Mouse (Mus musculus) heart, embryonic 12.5 days (tissue): Measurements from ENCODE around the gene Arl15. TPM values are rescaled to one million over a fixed set of nuclear protein-coding genes. Genes with fewer than 3 reads are reported as not detected.

ENCODE experiments used
- ATAC-seq: fragments of 200-750 bp; cut with Nextera tagmentation; 2 replicates; pipeline ENCODE4 v1.8.0; 2017; ENCODE audit warnings: moderate TSS enrichment, moderate library complexity; ENCODE audit not compliant: insufficient number of reproducible peaks, low FRiP score
- H3K27ac ChIP-seq: fragments of 300-500 bp; sonication (generic); 2 replicates; pipeline ENCODE4 v1.5.1; 2016; ENCODE audit warnings: mild to moderate bottlenecking, moderate library complexity; ENCODE audit not compliant: poor library complexity, severe bottlenecking
- H3K27me3 ChIP-seq: fragments of 300-500 bp; sonication (generic); replicated peaks from 2 replicates; pipeline ENCODE4 v1.6.1; 2016; ENCODE audit warnings: mild to moderate bottlenecking, moderate library complexity
- H3K36me3 ChIP-seq: fragments of 300-500 bp; sonication (generic); 2 replicates; pipeline ENCODE4 v1.6.1; 2016; ENCODE audit warnings: mild to moderate bottlenecking, moderate library complexity
- H3K4me1 ChIP-seq: fragments of 300-500 bp; sonication (generic); replicated peaks from 2 replicates; pipeline ENCODE4 v1.6.1; 2016; ENCODE audit warnings: mild to moderate bottlenecking
- H3K4me2 ChIP-seq: fragments of 300-500 bp; sonication (generic); 2 replicates; pipeline ENCODE4 v1.6.1; 2016; ENCODE audit warnings: mild to moderate bottlenecking, moderate library complexity
- H3K4me3 ChIP-seq: fragments of 300-500 bp; sonication (generic); 2 replicates; pipeline ENCODE4 v1.5.1; 2016; ENCODE audit warnings: mild to moderate bottlenecking
- H3K9ac ChIP-seq: fragments of 300-500 bp; sonication (generic); 2 replicates; pipeline ENCODE4 v1.6.1; 2016; ENCODE audit warnings: mild to moderate bottlenecking, moderate library complexity
- H3K9me3 ChIP-seq: fragments of 300-500 bp; sonication (generic); replicated peaks from 2 replicates; pipeline ENCODE4 v1.6.1; 2016; ENCODE audit warnings: mild to moderate bottlenecking, moderate library complexity
- WGBS: fragments of 180-500 bp; shearing (Covaris S2); methylation state at CpG from one replicate; pipeline ENCODE4 v1.1.7; 2016; 5-methylcytosine and 5-hydroxymethylcytosine counted together
- polyA plus RNA-seq: library from polyadenylated mRNA; unstranded; fragments of >200 nt; fragmentation: Nextera tagmentation; extraction: Ambion mirVana; gene quantifications from 2 replicates; pipeline ENCODE4 v1.2.1, GENCODE M21; 2016

Arl15 gene
- polyA plus RNA-seq, 1 experiment from 2014 or later: 7.7 TPM

- Histone ChIP-seq H3K9ac (no peak overlapping the region), H3K9me3 (no peaks in the 10 kb centered on the region), H3K4me3 (no peak overlapping the region), H3K27me3 (no peaks in the 10 kb centered on the region), H3K36me3 (no peaks in the 10 kb centered on the region), H3K4me1 (peaks cover 5% of the 10 kb centered on the region), H3K27ac (no peak overlapping the region), H3K4me2 (no peak overlapping the region)
- ATAC-seq: no peak
- WGBS: 90% methylated on average over 10 of the region's 10 CpGs
These were observed 102.4 kb downstream of the Arl15 start for GRCm38 (mm10) chr13:113896684-113897083.

GRCm38 (mm10) chr13:113897498-113897897 is 103.2 kb downstream of the Arl15 start:
- Histone ChIP-seq H3K4me1 (peaks cover 7% of the 10 kb centered on the region), H3K9me3 (no peaks in the 10 kb centered on the region), H3K27me3 (no peaks in the 10 kb centered on the region), H3K27ac (no peak overlapping the region), H3K36me3 (no peaks in the 10 kb centered on the region), H3K4me3 (no peak overlapping the region), H3K9ac (no peak overlapping the region), H3K4me2 (no peak overlapping the region)
- ATAC-seq: no peak
- 83% methylated on average over 3 of the region's 3 CpGs for WGBS

DNA sequence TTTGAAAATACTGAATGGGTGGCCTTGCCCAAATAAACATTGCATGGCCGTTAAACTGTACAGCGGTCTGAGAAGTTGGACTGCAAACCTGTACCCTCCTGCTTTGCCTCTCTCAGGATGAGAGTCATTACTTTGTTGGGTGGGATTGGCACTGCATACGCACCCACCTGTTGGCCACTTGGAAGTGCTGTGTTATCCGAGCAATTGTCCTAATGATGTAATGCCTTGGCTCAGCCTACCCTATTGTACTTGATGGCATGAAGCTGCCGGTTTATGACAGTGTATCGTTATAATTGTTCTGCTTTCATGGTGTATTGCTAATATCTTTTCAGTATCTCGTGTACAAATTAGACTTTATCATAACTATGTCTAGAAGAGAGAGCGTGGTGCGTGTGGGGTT is 103.6 kb downstream of the Arl15 start:
- peaks cover 7% of the 10 kb centered on the region for H3K4me1 ChIP-seq
- H3K4me3 ChIP-seq: no peak overlapping the region
- H3K27ac ChIP-seq: no peak overlapping the region
- no peaks in the 10 kb centered on the region for H3K9me3 ChIP-seq
- no peaks in the 10 kb centered on the region for H3K36me3 ChIP-seq
- no peak overlapping the region for H3K4me2 ChIP-seq
- WGBS: 82% methylated on average over 9 of the region's 9 CpGs
- no peaks in the 10 kb centered on the region for H3K27me3 ChIP-seq
- no peak overlapping the region for H3K9ac ChIP-seq
- no peak for ATAC-seq

GRCm38 (mm10) chr13:113901001-113901545 is 106.8 kb downstream of the Arl15 start:
- no peak overlapping the region for H3K27ac ChIP-seq
- ATAC-seq: no peak
- no peaks in the 10 kb centered on the region for H3K9me3 ChIP-seq
- H3K4me3 ChIP-seq: no peak overlapping the region
- 32% methylated on average over 11 of the region's 11 CpGs for WGBS
- H3K4me2 ChIP-seq: no peak overlapping the region
- H3K9ac ChIP-seq: no peak overlapping the region
- no peaks in the 10 kb centered on the region for H3K36me3 ChIP-seq
- peaks cover 19% of the 10 kb centered on the region for H3K4me1 ChIP-seq
- no peaks in the 10 kb centered on the region for H3K27me3 ChIP-seq

- H3K36me3 ChIP-seq: no peaks in the 10 kb centered on the region
- no peak overlapping the region for H3K9ac ChIP-seq
- H3K4me2 ChIP-seq: peak overlapping the region; percentile 2; the same call in 1 of the 2 replicates
- no peak for ATAC-seq
- H3K4me3 ChIP-seq: no peak overlapping the region
- H3K27ac ChIP-seq: 0 out of 2 replicates have a peak overlapping the region, but pooled peaks have one; percentile 1
- 24% methylated on average over 6 of the region's 6 CpGs for WGBS
- peaks cover 19% of the 10 kb centered on the region for H3K4me1 ChIP-seq
- no peaks in the 10 kb centered on the region for H3K27me3 ChIP-seq
- no peaks in the 10 kb centered on the region for H3K9me3 ChIP-seq
These were observed 109.0 kb downstream of the Arl15 start for GRCm38 (mm10) chr13:113903255-113903654.

GRCm38 (mm10) chr13:113911986-113912519 is 117.7 kb downstream of the Arl15 start:
- Histone ChIP-seq H3K27ac (no peak overlapping the region), H3K9me3 (no peaks in the 10 kb centered on the region), H3K36me3 (peaks cover 3% of the 10 kb centered on the region; the same call in 1 of the 2 replicates), H3K4me2 (no peak overlapping the region), H3K27me3 (no peaks in the 10 kb centered on the region), H3K4me1 (peaks cover 12% of the 10 kb centered on the region), H3K9ac (no peak overlapping the region), H3K4me3 (no peak overlapping the region)
- whole genome bisulfite sequencing: 51% methylated on average over 11 of the region's 11 CpGs
- no peak for ATAC-seq

DNA sequence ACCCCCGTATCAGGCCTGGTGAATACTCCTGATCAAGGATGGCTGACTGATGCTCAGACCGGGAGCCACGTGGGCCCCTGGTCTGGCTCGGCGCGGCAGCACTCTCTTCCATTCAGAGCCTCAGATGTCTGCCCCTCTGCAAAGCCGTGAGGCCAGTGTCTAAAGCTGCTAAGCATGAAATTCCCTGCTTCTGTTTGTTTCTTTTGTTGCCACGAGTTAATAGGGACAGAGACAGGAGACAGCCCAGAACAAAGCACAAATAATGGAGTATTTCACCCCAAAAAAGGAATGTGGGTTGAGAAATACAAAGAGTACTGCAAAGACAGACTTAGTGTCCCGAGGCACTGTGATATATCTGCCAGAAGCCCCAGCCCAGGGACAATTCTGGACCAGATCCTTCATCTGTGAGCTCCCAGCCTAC is 120.3 kb downstream of the Arl15 start:
- no peaks in the 10 kb centered on the region for H3K9me3 ChIP-seq
- H3K4me3 ChIP-seq: no peak overlapping the region
- H3K9ac ChIP-seq: no peak overlapping the region
- H3K27me3 ChIP-seq: no peaks in the 10 kb centered on the region
- H3K4me1 ChIP-seq: peaks cover 18% of the 10 kb centered on the region
- peaks cover 3% of the 10 kb centered on the region; the same call in 1 of the 2 replicates for H3K36me3 ChIP-seq
- no peak for ATAC-seq
- 50% methylated on average over 9 of the region's 9 CpGs for WGBS
- no peak overlapping the region for H3K4me2 ChIP-seq
- no peak overlapping the region for H3K27ac ChIP-seq

DNA sequence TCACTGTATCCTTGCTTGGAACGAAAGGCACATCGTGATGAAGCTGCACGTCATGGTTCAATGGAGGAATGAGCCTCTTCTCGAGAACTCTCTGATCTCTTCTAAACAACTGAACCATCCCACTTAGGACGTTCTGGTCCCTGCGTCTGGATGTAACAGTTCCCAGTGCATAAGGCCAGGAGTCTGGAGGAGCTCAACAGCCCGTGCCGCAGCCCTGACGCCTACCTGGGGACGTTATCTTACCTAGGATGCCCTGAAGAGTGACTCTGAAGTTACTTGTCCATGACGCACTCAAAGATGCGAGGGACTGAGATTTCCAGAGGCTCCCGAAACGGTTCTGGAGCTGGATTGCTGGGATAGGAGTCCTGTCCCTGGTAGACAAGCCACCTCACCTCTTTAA is 121.4 kb downstream of the Arl15 start:
- Histone ChIP-seq H3K4me2 (no peak overlapping the region), H3K4me3 (no peak overlapping the region), H3K4me1 (peaks cover 15% of the 10 kb centered on the region), H3K27ac (no peak overlapping the region), H3K36me3 (peaks cover 3% of the 10 kb centered on the region; the same call in 1 of the 2 replicates), H3K27me3 (no peaks in the 10 kb centered on the region), H3K9me3 (no peaks in the 10 kb centered on the region), H3K9ac (no peak overlapping the region)
- WGBS: 88% methylated on average over 14 of the region's 14 CpGs
- ATAC-seq: no peak

DNA sequence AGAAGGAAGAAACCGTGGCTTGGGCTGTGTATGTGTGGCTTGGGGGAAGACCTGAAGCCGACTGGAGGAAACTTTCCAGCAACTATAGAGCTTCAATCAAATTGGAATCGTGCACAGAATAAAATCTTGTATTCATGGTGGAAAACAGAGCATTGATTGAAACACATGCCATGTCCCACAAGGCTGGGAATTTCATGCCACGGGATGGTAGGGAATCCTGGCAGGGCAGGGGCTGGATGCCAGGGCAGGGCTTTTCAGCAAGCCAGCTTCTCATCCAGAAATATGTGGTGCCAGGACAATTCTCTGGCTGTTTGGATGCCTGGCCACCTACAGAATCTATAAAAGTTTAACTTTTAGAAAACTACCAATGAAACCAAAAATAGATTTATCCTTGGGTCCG is 122.5 kb downstream of the Arl15 start:
- no peak for ATAC-seq
- Histone ChIP-seq H3K27me3 (no peaks in the 10 kb centered on the region), H3K4me1 (peaks cover 11% of the 10 kb centered on the region; the same call in 1 of the 2 replicates), H3K9ac (no peak overlapping the region), H3K4me3 (no peak overlapping the region), H3K27ac (no peak overlapping the region), H3K36me3 (peaks cover 3% of the 10 kb centered on the region; the same call in 1 of the 2 replicates), H3K4me2 (no peak overlapping the region), H3K9me3 (no peaks in the 10 kb centered on the region)
- 92% methylated on average over 5 of the region's 5 CpGs for WGBS

DNA sequence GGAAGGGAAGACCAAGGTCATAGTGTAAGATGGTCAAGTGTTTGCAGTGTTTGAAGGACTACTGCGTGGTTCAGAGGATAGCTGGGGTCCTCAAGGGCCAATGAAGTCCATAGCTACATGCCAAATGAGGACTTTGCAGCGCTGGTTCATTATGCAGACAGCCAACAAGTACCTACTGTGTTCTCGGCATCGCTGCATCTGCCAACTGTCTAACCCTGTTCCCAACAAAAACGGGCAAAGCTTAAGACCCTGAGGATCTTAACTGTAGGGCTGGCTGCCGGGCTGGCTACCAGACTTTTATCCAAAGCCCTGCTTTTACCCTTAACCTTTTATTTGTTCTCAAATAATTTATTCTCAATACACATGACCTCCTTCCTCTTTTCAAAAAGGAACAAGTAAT is 123.1 kb downstream of the Arl15 start:
- 88% methylated on average over 6 of the region's 6 CpGs for WGBS

DNA sequence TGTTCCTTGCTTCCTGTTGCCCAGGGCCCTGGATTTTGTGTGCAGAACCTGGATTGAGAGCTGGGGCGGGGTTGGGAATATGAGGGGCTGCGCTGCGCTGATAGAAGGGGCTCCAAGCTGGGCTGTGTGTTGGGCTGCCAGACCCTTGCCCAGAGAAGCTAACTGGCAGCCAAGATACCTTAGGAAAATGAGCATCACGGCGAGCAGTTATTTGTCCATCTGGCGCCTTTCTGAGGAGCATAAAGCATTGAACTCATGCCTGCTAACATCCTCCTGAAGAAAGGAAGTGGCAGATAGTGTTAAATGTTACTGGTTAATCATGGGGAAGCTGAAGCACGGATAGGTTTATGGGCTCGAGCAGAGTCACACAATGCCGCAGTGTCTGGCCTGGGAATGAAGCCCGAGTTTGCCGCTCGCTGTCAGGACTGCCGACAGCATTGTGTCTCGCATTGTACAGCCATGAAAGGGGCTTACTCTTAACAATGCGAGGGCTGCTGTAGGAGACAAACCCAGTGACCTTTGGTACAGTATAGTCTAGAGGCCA is 123.6 kb downstream of the Arl15 start:
- peaks cover 11% of the 10 kb centered on the region; the same call in 1 of the 2 replicates for H3K4me1 ChIP-seq
- WGBS: 64% methylated on average over 15 of the region's 15 CpGs
- H3K4me2 ChIP-seq: no peak overlapping the region

More for the DNA sequence above, 123.1 kb downstream of the Arl15 start:
- H3K27ac ChIP-seq: no peak overlapping the region
- ATAC-seq: no peak
- H3K27me3 ChIP-seq: no peaks in the 10 kb centered on the region
- peaks cover 3% of the 10 kb centered on the region; the same call in 1 of the 2 replicates for H3K36me3 ChIP-seq
- no peaks in the 10 kb centered on the region for H3K9me3 ChIP-seq
- H3K9ac ChIP-seq: no peak overlapping the region
- H3K4me3 ChIP-seq: no peak overlapping the region
- peaks cover 11% of the 10 kb centered on the region; the same call in 1 of the 2 replicates for H3K4me1 ChIP-seq
- no peak overlapping the region for H3K4me2 ChIP-seq

More for the DNA sequence above, 123.6 kb downstream of the Arl15 start:
- Histone ChIP-seq H3K36me3 (peaks cover 3% of the 10 kb centered on the region; the same call in 1 of the 2 replicates), H3K27me3 (no peaks in the 10 kb centered on the region), H3K9ac (no peak overlapping the region), H3K27ac (no peak overlapping the region; the same call in 1 of the 2 replicates), H3K4me3 (no peak overlapping the region), H3K9me3 (no peaks in the 10 kb centered on the region)
- no peak for ATAC-seq
